Mouse (Mus musculus) gastrocnemius, adult 2 months (tissue): Measurements from ENCODE around the gene Agpat3. TPM values are rescaled to one million over a fixed set of nuclear protein-coding genes. Genes with fewer than 3 reads are reported as not detected.

Source experiments
- DNase-seq: peaks from one replicate; pipeline ENCODE4 v3.0.0; 2022
- H3K27ac ChIP-seq: fragments of 200-600 bp; 2 replicates; pipeline ENCODE4 v1.8.1; 2022; ENCODE audit warnings: mild to moderate bottlenecking
- H3K4me3 ChIP-seq: fragments of 200-600 bp; 2 replicates; pipeline ENCODE4 v1.8.1; 2022; ENCODE audit warnings: mild to moderate bottlenecking, moderate library complexity
- CTCF ChIP-seq: fragments of 200-600 bp; IDR thresholded peaks from 2 replicates; pipeline ENCODE4 v1.8.1; 2022; ENCODE audit warnings: antibody characterized with exemption, mild to moderate bottlenecking, moderate library complexity
- intact Hi-C: fragments of 180-260 bp; cut with DNase I; formaldehyde crosslinking; loops from one replicate; pipeline ENCODE4 v1.15.1; 2025
- total RNA-seq, 2 experiments: library from RNA; stranded (reverse); gene quantifications; 2 replicates each; pipeline ENCODE4 v1.2.3; 2021

Gene Agpat3
- total RNA-seq, 2 experiments from 2014 or later = 108 to 135 TPM

DNA sequence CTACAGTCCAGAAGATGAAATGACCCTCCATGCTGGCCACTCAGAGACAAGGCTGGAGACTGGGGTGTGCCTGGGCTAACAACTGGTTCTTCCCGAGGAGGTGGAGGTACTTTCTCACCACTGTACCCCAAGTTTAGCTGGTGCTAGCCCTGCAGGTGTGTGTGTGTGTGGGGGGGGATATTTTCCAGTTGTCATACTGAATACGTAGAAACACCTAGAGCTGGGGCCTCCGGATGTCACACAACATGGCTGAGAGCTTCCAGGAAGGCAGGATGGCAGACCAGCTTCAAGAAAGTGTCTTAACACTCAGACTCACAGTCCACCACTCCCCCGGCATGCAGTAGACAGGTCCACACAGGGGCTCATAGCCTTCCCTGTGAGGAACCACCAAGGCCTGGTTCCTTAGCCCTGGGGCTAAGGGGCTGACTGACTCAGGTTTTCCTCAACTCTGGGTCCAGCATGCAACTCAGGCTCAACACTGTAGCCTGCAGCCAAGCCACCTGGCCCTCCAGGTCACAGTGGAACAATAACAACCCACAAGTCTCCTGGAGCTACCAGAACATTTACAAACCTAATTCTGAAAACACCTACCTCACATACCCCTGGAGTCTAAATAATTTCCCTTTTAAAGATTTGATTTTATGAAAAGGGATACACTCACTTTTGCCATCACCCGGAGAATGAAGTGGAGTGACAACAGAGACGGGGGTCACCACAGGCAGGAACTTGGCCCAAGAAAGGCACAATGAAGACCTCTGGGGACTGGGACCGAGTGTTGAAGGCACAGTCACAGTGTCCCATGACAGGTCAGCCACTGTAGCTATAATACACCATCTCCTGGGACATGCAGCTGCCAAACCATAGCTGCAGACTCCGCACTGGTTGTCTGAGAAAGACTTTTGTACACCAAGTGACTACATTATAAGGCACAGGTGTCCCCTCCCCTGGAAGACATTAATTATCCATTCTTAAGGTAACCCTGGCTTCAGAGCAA is 53.3 kb downstream of the Agpat3 start:
- intact Hi-C loops = no loop called here
- TF ChIP-seq CTCF = no peak
- DNase-seq = no peak
- H3K4me3 ChIP-seq = no peak overlapping the region; the same call in 1 of the 2 replicates
- H3K27ac ChIP-seq = peak overlapping the region; percentile 92

DNA sequence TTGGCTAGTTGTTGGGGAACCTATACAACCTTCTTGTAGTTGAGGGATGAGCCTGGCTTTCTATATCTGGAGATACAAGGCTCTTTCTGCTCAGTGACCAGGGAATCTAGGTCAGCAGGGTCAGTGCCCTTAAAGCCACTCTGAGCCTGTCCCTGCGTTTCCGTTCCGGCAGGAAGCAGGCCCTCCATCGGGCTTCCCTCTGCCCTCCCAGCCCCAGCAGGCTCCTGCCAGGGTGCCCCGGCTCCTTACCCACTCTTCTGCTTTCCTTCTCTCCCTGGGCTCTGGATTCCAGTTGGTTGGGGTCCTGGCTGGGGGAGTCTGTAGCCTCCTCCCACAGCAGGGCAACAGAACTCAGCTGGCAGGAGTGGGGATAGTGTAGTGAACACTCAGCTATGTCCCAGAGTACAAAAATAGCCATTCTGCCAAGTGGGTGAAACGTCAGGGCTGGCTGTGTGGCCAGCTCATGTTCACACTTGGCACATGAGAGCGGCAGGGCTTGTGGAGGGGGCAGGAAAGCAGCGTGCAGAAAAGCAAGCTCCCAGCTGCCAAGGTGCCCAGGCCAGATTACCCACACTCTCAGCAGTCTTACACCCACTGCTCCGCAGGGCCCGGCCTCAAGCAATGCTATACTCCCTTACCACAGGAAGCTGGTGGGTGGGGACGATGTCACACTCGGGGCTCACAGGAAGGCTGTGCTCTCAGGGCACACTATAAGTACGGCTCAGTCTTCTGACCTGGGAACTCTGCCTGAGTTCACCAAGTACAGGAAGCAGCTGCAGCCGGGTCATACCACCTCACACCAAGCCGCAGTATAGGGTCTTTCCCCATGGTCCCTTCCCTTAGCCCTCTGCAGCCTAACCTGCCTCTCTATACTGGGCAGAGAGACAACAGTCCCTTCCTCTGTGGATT is 54.5 kb downstream of the Agpat3 start:
- peak; percentile 91 for DNase-seq
- peak overlapping the region; percentile 70 for H3K4me3 ChIP-seq
- TF ChIP-seq CTCF = no peak
- intact Hi-C loops = no loop called here
- peak overlapping the region; percentile 92 for H3K27ac ChIP-seq

DNA sequence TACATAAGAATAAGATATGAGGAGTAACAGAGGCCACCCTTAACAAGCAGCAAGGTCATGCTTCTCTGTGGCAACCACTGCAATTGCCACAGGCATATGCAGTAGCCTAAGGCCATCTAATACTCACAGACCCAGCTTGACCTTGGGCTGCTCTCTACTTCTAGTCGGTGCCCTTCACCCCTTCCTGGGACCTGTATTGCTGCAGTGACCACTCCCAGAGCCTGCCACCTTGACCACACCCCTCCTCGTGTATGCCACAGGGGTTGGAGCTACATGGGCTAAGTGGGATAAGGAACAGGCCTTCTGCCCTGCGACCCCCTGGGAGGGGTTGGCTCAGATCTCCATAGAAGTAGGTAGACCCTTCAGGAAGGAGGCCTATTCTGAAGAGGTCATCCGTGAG is 55.3 kb downstream of the Agpat3 start:
- peak overlapping the region; percentile 92 for H3K27ac ChIP-seq
- intact Hi-C loops = no loop called here
- no peak for TF ChIP-seq CTCF
- peak overlapping the region; percentile 70 for H3K4me3 ChIP-seq
- no peak for DNase-seq

DNA sequence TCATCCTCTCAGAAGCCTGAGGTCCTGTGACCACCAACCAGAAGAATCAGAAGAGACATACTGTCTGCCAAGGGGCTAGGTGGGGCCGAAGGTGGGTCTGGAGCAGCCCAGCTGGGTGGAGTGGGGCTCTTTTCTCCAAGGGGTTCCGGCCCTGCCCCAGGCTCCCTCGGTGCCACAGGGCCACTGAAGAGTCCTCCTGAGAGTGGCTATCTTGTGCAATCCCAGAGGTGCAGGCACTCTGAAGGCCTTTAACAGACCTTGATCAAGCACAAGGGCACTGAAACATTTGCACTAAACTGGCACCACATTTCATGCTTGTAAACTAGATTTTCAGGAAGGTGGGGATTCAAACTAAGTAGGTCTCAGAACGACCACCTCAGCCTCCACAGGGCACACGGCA is 55.9 kb downstream of the Agpat3 start:
- no peak for DNase-seq
- intact Hi-C loops = no loop called here
- H3K27ac ChIP-seq = peak overlapping the region; percentile 92
- no peak for TF ChIP-seq CTCF
- H3K4me3 ChIP-seq = peak overlapping the region; percentile 70

DNA sequence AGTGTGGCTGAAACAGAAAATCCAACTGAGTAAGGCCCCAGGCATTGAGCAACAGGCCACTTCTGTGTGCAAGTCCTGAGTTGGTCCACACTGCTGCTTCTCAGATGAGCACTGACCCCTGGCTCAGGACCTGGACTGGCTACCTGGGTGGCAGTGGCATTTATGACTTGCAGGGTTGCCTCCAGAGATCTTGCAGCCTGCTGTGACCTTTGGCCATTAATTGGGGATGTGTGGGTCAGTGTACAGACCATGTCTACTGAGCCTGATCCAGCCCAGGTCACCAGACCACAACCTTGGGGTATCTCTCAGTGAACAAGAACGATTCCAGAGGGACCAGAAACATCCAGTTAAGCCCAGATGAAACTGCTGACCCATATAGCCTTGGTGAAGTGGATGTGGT is 58.7 kb downstream of the Agpat3 start:
- no peak for DNase-seq
- Histone ChIP-seq H3K27ac (no peak overlapping the region), H3K4me3 (no peak overlapping the region)
- no peak for TF ChIP-seq CTCF
- intact Hi-C loops = no loop called here

DNA sequence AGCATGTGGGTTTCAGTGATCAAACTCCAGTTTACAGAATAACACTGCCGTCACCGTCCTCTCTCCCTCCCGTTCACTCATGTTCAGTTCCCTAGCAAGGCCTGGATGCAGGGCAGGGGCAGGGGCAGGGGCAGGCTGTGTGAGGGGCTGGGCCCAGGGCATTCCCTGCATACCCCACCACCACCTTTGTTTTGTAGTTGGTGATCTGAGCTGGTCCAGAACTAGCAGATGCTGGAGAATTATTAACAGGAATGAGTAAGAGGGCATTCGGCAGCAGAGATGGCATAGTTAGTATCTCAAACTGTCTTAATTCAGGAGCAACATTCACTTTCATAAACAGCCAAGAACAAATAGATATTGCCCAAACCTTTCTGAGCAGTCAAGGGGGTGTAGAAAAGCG is 59.9 kb downstream of the Agpat3 start:
- H3K4me3 ChIP-seq = no peak overlapping the region
- intact Hi-C loops = no loop called here
- no peak for TF ChIP-seq CTCF
- no peak for DNase-seq
- no peak overlapping the region for H3K27ac ChIP-seq

DNA sequence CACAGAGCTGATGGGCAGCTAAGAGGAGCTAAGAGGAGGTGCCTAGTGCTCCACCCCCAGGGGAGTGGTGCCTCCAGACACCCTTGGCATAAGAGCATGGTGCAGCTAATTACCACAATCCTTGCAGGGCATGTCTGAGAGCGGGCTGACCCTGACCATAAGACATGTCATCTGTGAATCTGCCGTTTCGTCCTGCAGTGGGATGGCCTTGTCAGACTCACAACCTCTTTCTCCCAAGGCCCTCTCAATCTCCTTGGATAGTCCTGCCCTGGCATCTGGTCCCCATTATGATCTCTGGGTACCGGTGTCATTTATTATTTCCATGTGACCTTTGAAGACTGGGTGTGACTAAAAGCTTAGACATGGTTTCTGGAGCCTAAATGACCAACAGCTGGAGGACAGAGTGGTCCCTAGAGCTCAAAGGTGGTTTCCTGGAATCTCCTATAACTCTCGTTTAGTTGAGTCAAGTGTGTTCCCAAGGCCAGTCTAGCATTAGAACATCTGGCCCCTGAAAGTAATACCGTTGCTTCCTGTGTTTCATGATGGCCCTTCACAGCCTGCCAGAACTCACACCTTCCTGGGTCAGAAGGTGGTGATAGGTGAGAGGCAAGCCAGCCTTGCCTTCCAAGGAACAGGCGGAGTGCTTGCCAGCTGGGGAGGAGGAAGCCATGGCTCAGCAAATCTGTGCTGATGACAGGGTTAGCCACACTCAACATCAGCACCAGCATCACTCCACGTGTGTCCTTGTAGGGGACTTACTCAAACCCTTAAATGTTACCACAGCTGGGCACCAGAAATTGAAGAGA is 61.4 kb downstream of the Agpat3 start:
- peak; percentile 65 for DNase-seq
- TF ChIP-seq CTCF = no peak
- Histone ChIP-seq H3K27ac (no peak overlapping the region), H3K4me3 (no peak overlapping the region)
- intact Hi-C loops = no loop called here

DNA sequence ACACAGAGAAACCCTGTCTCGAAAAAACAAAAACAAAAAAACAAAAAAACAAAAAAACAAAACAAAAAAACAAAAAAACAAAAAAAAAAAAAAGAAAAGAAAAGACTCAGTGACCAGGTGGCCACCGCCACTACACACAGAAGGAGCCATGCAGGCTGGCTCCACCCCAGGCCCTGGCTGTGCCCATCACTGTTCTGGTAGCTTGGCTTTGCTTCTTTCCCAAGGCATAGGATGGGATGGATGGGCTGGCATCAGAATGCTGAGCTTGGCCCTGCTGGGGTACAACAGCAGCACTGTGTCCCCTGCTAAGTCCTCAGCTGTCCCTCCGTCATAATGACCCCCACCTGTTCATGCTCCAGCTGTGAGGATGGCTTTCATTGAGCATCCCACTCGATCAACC is 63.4 kb downstream of the Agpat3 start:
- no peak for TF ChIP-seq CTCF
- no peak overlapping the region for H3K27ac ChIP-seq
- no peak for DNase-seq
- intact Hi-C loops = no loop called here
- H3K4me3 ChIP-seq = no peak overlapping the region

DNA sequence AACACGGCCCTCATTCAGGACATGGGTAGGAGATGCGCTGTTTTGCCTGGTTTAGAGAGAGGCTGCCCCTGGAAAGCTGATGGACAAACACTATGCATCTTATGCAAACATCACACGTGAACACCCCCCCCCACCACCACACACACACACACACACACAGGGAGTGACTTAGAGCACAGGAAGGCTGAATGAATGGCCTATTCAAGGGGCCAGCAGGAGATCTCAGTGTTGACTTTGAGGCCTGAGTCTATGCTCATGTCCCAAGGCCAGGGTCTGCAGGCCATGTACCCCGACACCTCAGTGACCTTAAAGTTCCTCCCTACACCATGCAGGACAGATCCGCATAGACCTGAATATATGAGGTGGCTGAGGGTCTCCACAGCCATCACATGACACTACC is 64.2 kb downstream of the Agpat3 start:
- intact Hi-C loops = no loop called here
- no peak for TF ChIP-seq CTCF
- Histone ChIP-seq H3K27ac (peak overlapping the region; percentile 71), H3K4me3 (no peak overlapping the region)
- no peak for DNase-seq

DNA sequence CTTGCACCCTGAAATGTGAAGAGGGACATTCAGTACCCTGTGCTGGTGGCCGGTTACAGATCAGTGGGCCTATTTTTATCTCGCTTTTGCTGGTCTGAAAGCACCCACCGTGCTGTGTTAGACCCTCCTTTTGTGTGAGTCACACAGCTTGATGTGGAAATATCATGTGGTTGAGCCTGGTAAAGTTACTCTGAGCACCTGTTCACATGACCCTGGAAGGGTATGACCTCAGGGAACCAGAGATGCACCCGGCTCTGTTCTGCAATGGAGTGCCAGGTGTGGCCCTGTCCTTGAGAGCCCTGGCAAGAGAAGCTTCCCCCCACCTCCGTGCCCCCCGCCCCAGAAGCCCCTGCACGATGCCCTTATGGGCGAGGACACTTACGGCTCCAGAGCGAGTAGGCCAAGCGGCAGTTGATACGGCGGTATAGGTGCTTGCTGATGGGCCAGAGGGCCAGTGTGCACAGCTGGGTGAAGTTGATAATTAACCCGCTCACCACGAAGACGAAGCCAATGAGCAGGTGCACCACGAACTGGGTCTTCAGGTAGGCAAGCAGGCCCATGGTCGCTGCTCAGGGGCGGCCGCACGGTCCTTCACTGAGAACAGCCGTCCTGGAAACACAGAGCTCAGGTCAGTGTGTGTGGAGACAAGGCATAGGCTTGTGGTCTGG is 64.7 kb downstream of the Agpat3 start:
- Histone ChIP-seq H3K27ac (peak overlapping the region; percentile 71), H3K4me3 (no peak overlapping the region)
- no peak for TF ChIP-seq CTCF
- intact Hi-C loops = no loop called here
- DNase-seq = peak; percentile 43

DNA sequence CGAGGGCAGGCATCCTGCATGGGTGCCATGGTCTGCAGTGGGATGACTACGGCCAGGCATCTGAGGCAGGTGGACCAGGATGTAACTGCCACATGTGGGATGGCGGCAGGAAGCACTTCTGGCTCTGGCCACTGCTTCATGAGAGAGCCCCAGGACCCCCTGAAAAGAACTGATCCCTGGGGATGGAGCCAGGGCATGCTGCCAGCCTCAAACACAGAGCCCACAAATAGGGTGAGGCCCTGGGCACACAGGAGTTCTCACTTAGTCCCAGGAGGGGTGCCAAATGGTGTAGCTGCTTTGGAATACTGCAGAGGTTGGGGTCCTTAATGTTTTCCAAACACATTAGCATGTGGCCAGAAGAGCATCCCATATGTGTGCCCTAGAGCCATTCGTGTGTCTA is 66.3 kb downstream of the Agpat3 start:
- no peak for TF ChIP-seq CTCF
- intact Hi-C loops = no loop called here
- H3K4me3 ChIP-seq = no peak overlapping the region
- H3K27ac ChIP-seq = no peak overlapping the region
- DNase-seq = no peak

DNA sequence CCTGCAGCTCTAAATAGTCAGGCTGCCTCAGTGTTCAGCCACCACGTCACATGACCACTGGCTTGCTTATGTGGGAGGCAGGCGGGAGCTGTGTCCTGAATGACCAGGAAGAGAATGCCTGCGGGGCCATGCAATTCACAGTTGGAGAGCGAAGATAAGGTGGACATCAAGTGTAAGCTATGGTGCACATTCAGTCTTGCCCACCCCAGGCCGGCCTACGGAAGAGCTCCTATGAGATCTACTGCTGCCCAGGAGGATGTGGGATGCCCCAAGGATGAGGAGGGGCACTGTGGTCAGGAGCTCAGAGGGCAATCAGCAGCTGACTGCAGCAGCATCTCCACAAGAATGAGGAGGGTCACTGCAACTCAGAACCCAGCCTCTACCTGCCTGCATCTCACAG is 66.9 kb downstream of the Agpat3 start:
- Histone ChIP-seq H3K4me3 (no peak overlapping the region), H3K27ac (no peak overlapping the region)
- no peak for DNase-seq
- intact Hi-C loops = no loop called here
- no peak for TF ChIP-seq CTCF
